Mouse (Mus musculus) kidney, postnatal 0 days (tissue): ENCODE results near the gene Cltb. TPM values are rescaled to one million over a fixed set of nuclear protein-coding genes. Genes with fewer than 3 reads are reported as not detected.
"Not testable (repeated sequence)": the region's sequence is repeated elsewhere in the genome, so short reads cannot be mapped to it uniquely, and the experiment has no call there.

Experiments used
- ATAC-seq: fragments of 200-750 bp; cut with Nextera tagmentation; replicated peaks from 2 replicates; pipeline ENCODE4 v1.8.0; 2017; ENCODE audit warnings: low read depth, moderate number of reproducible peaks, moderate TSS enrichment, moderate library complexity; ENCODE audit not compliant: low FRiP score
- DNase-seq: peaks from one replicate; pipeline ENCODE4 v3.0.0-alpha.2; 2016; ENCODE audit warnings: low spot score
- H3K27ac ChIP-seq: fragments of 300-500 bp; sonication (generic); 2 replicates; pipeline ENCODE4 v1.5.1; 2014; ENCODE audit warnings: mild to moderate bottlenecking
- H3K27me3 ChIP-seq: fragments of 300-500 bp; sonication (generic); 2 replicates; pipeline ENCODE4 v1.6.1; 2014; ENCODE audit warnings: low read length, mixed read lengths; ENCODE audit not compliant: insufficient read depth
- H3K36me3 ChIP-seq: fragments of 300-500 bp; sonication (generic); 2 replicates; pipeline ENCODE4 v1.6.1; 2014; ENCODE audit warnings: low read length, mixed read lengths; ENCODE audit not compliant: insufficient read depth
- H3K4me1 ChIP-seq: fragments of 300-500 bp; sonication (generic); replicated peaks from 2 replicates; pipeline ENCODE4 v1.6.1; 2014; ENCODE audit warnings: antibody characterized with exemption, low read length, mixed read lengths; ENCODE audit not compliant: insufficient read depth
- H3K4me2 ChIP-seq: fragments of 300-500 bp; sonication (generic); 2 replicates; pipeline ENCODE4 v1.6.1; 2014; ENCODE audit warnings: mild to moderate bottlenecking, low read length, moderate library complexity, mixed read lengths
- H3K4me3 ChIP-seq: fragments of 300-500 bp; sonication (generic); replicated peaks from 2 replicates; pipeline ENCODE4 v1.5.1; 2014; ENCODE audit warnings: low read depth, low read length
- H3K9ac ChIP-seq: fragments of 300-500 bp; sonication (generic); 2 replicates; pipeline ENCODE4 v1.6.1; 2014; ENCODE audit warnings: low read depth, low read length
- H3K9me3 ChIP-seq: fragments of 300-500 bp; sonication (generic); replicated peaks from 2 replicates; pipeline ENCODE4 v1.6.1; 2016; ENCODE audit warnings: low read length, inconsistent platforms, mixed read lengths
- CTCF ChIP-seq: IDR thresholded peaks from 2 replicates; pipeline ENCODE4 v1.5.1; 2016; ENCODE audit warnings: antibody characterized with exemption, low read depth, mild to moderate bottlenecking, moderate library complexity
- WGBS: fragments of 180-500 bp; shearing (Covaris S2); extraction: QIAGEN DNeasy Blood & Tissue Kit; methylation state at CpG from one replicate; pipeline ENCODE4 v1.1.7; 2014; 5-methylcytosine and 5-hydroxymethylcytosine counted together
- polyA plus RNA-seq: library from polyadenylated mRNA; unstranded; fragments of >200 nt; fragmentation: Nextera tagmentation; extraction: Ambion mirVana; gene quantifications from 2 replicates; pipeline ENCODE4 v1.2.1, GENCODE M21; 2015

Gene Cltb
- polyA plus RNA-seq, 1 experiment from 2014 or later = 68.7 TPM

DNA sequence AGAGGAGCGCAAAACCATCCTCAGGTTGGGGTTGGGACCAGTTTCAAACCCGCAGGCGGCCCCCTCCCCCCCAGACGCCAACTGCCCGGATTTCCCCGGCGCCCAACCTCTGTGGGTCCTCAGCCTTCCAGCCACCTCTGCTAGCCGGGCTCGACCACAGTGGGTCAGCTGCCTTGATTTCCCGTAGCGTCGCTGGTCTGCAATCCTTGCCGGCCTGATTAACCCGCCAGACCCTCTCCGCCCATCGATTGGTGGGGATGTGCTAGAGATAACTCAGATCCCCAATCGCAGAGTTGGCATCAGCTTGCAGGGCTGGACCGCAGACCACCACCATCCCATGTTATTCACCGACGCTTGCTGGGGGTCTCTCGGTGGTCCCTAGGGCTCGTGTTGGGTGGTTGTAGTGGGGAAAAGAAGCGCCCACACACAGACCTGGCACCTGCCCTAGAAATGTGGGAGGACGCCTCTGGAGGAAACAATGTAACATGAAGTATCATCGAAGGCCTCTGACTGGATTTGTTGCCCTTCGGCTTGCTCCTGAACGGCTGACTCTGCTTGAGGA lies 10.9 kb upstream of the Cltb start:
- Histone ChIP-seq H3K9me3 (no peaks in the 10 kb centered on the region), H3K4me3 (peak overlapping the region; percentile 99), H3K27ac (peak overlapping the region; percentile 81), H3K4me1 (0 out of 2 replicates have a peak, but pooled peaks cover 7% of the 10 kb centered on the region), H3K9ac (peak overlapping the region; percentile 90), H3K4me2 (peak overlapping the region; percentile 85), H3K36me3 (no peaks in the 10 kb centered on the region), H3K27me3 (no peaks in the 10 kb centered on the region)
- ATAC-seq (peak; percentile 17; the same call in 1 of the 2 replicates), DNase-seq (peak; percentile 34)
- TF ChIP-seq CTCF = no peak
- 1% methylated on average over 27 of the region's 27 CpGs for WGBS

DNA sequence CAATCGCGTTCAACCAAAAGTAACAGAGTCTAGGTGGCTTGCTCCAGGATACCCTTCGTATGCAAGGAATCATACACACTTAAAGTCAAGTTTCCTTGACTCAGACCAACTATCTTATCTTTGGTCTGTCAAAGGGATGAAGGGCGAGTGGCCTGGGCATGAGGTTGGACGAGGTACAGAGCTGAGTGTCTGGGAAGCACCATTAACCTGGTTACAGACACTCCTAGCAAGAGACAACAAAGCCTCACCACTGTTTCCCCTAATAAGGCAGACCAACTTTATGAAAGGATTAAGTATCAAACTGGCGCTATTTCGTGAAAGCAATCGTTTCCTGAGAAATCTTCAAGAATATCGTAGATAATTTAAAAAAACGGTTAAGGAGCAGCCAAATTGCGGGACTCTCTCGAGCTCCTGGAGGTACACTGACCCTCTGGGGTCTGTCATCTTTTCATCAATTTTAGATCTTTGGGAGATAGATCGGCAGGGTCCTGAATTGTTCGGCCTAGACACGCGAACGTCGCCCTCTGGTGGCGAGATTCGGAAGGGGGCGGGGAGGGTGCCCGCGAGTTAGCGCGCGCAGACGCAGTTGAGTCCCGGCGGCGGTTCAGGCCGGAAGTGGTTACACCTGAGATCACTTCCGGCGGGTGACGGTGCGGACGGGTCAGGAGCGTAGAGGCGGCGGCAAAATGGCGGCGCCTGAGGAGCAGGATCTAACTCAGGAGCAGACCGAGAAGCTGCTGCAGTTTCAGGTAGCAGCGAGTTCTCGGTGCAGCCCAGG lies 10.2 kb upstream of the Cltb start, which contains the start of gene Faf2:
Faf2 (plus strand) TSS at position 630 of the 778 bp plus-strand sequence.
- ATAC-seq = peak; percentile 98
- Histone ChIP-seq H3K27ac (peak within 1 kb of the TSS; percentile 81), H3K9me3 (no peaks in the 10 kb centered on the region), H3K27me3 (no peaks in the 10 kb centered on the region), H3K4me1 (0 out of 2 replicates have a peak, but pooled peaks cover 7% of the 10 kb centered on the region), H3K4me2 (peak within 1 kb of the TSS; percentile 85), H3K36me3 (no peaks in the 10 kb centered on the region), H3K4me3 (peak within 1 kb of the TSS; percentile 99), H3K9ac (peak within 1 kb of the TSS; percentile 90)
- 11% methylated on average over 44 of the region's 44 CpGs for WGBS
- DNase-seq = peak; percentile 97
- peak; percentile 99 for TF ChIP-seq CTCF

DNA sequence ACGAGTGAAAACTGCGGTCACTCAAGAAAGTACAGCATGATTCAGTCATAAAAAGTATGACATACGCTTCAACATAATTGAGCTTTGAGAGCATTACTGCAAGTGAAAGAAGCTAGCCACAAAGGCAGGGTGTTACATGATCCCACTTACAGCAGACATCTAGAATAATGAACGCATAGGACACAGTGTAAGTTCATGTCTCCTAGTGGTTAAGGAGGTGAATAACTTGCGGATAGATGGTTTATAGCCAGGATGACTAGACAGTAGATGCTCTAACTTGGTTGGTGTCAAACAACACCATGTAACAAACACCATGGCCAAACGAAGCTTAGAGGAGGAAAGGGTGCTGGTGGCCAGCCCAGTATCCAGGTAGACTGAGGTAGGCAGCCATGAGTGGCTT lies 5.9 kb upstream of the Cltb start:
- ATAC-seq (no peak), DNase-seq (no peak)
- WGBS = 55% methylated on average over 6 of the region's 6 CpGs
- Histone ChIP-seq H3K27me3 (no peaks in the 10 kb centered on the region), H3K9me3 (no peaks in the 10 kb centered on the region), H3K4me3 (no peak overlapping the region), H3K9ac (no peak overlapping the region), H3K4me2 (no peak overlapping the region), H3K36me3 (no peaks in the 10 kb centered on the region), H3K27ac (no peak overlapping the region), H3K4me1 (no peaks in the 10 kb centered on the region)
- TF ChIP-seq CTCF = peak; percentile 32; the same call in 1 of the 2 replicates

DNA sequence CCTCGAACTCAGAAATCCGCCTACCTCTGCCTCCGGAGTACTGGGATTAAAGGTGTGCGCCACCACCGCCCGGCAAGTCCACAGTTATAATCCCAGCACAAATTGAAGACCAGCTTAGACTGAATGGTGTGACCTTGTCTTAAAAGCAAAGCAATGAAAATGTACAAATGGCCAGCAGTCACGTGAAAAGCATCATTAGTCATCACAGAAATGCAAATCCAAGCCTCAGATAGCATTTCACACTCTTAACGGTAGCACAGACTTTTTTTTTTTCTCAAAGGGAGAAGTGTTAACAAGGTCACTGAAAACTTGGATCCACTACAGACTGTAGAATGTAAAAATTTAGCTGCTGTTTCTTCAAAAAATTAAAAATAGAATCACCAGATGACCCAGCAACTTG lies 5.2 kb upstream of the Cltb start:
- no peak overlapping the region for H3K4me2 ChIP-seq
- H3K27me3 ChIP-seq = no peaks in the 10 kb centered on the region
- no peak overlapping the region for H3K9ac ChIP-seq
- no peaks in the 10 kb centered on the region for H3K36me3 ChIP-seq
- 79% methylated on average over 8 of the region's 8 CpGs for WGBS
- H3K4me1 ChIP-seq = no peaks in the 10 kb centered on the region
- no peak overlapping the region for H3K27ac ChIP-seq
- TF ChIP-seq CTCF = no peak
- ATAC-seq (no peak), DNase-seq (no peak)
- no peaks in the 10 kb centered on the region for H3K9me3 ChIP-seq
- no peak overlapping the region for H3K4me3 ChIP-seq

DNA sequence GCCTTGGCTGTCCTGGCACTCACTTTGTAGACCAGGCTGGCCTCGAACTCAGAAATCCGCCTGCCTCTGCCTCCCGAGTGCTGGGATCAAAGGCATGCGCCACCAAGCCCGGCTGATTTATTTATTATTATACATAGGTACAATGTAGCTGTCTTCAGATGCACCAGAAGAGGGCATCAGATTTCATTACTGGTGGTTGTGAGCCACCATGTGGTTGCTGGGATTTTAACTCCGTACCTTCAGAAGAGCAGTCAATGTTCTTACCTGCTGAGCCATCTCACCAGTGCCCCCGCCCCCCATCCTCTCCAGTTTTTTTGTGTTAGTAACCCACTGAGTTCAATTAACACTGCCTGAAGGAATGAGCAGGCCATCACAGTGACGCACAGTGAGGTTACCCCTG lies 2.0 kb upstream of the Cltb start:
- not testable (repeated sequence) for H3K9ac ChIP-seq, H3K27ac ChIP-seq, H3K4me3 ChIP-seq, H3K4me2 ChIP-seq, ATAC-seq, DNase-seq, H3K27me3 ChIP-seq, H3K4me1 ChIP-seq, H3K36me3 ChIP-seq, H3K9me3 ChIP-seq
- TF ChIP-seq CTCF = peak; percentile 41
- 86% methylated on average over 8 of the region's 8 CpGs for WGBS

DNA sequence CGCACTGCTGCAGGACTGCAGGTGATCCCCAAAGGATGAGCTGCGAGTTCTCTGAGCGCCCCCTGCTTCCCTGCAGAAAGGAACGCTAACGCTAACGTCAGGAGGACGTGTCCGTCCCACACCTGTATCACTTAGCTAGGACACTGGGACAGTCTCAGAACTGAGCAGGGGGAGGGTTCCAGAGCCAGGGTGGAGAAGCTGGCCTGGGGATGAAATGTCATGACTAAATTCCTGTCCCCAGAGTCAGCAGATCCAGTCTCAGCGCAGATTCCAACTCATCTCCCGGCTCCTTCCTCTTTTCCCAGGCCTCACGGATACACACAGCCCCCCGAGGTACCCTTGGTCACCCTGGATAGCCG lies 552 bp downstream of the Cltb start:
- no peak for TF ChIP-seq CTCF
- WGBS = 9% methylated on average over 13 of the region's 13 CpGs
- no peaks in the 10 kb centered on the region for H3K9me3 ChIP-seq
- H3K27me3 ChIP-seq = no peaks in the 10 kb centered on the region
- H3K27ac ChIP-seq = peak overlapping the region; percentile 76
- H3K4me1 ChIP-seq = peaks cover 6% of the 10 kb centered on the region; the same call in 1 of the 2 replicates
- peak; percentile 9; the same call in 1 of the 2 replicates for ATAC-seq
- H3K4me2 ChIP-seq = peak overlapping the region; percentile 95
- peak overlapping the region; percentile 77 for H3K4me3 ChIP-seq
- H3K36me3 ChIP-seq = no peaks in the 10 kb centered on the region
- DNase-seq = peak; percentile 34
- H3K9ac ChIP-seq = peak overlapping the region; percentile 87
